Mouse (Mus musculus): ENCODE measurements around the gene Gnaz. TPM values are rescaled to one million over a fixed set of nuclear protein-coding genes. Genes with fewer than 3 reads are reported as not detected.
"Not testable (repeated sequence)": the region's sequence is repeated elsewhere in the genome, so short reads cannot be mapped to it uniquely, and the experiment has no call there.

Gene Gnaz
- polyA plus RNA-seq, 1 experiment, result 0.37 TPM

GRCm38 (mm10) chr10:75030234-75030633 is 63.3 kb downstream of the Gnaz start:
- no peaks in the 10 kb centered on the region for H3K79me3 ChIP-seq (ENCODE audit: low read depth)
- H3K4me3 ChIP-seq (ENCODE audit: insufficient read depth, poor library complexity, severe bottlenecking), result no peak overlapping the region
- TF ChIP-seq CEBPB (IDR thresholded peaks at IDR 0.05; ENCODE audit: low read depth) (no peak), FOSL1 (IDR thresholded peaks at IDR 0.05; ENCODE audit: insufficient read depth, low read length, poor library complexity, severe bottlenecking) (no peak), MYOD1 (IDR thresholded peaks at IDR 0.05; ENCODE audit: control insufficient read depth, insufficient read length, low read depth) (no peak), MAX (IDR thresholded peaks at IDR 0.05) (no peak), MYOG (IDR thresholded peaks at IDR 0.05; ENCODE audit: control insufficient read depth, extremely low read depth, insufficient read length) (no peak), USF1 (IDR thresholded peaks at IDR 0.05; ENCODE audit: low read depth) (no peak), CTCF (IDR thresholded peaks at IDR 0.05; ENCODE audit: control insufficient read depth, insufficient read depth, insufficient read length) (no peak)
- H3K27me3 ChIP-seq (ENCODE audit: control insufficient read depth, insufficient read depth, insufficient read length), result no peaks in the 10 kb centered on the region
- H3ac ChIP-seq (ENCODE audit: control insufficient read depth, insufficient read length, low read depth), result no peak overlapping the region
- H3K79me2 ChIP-seq (ENCODE audit: control insufficient read depth, insufficient read depth), result no peaks in the 10 kb centered on the region
- no peaks in the 10 kb centered on the region for H3K36me3 ChIP-seq (ENCODE audit: control insufficient read depth, insufficient read depth)

DNA sequence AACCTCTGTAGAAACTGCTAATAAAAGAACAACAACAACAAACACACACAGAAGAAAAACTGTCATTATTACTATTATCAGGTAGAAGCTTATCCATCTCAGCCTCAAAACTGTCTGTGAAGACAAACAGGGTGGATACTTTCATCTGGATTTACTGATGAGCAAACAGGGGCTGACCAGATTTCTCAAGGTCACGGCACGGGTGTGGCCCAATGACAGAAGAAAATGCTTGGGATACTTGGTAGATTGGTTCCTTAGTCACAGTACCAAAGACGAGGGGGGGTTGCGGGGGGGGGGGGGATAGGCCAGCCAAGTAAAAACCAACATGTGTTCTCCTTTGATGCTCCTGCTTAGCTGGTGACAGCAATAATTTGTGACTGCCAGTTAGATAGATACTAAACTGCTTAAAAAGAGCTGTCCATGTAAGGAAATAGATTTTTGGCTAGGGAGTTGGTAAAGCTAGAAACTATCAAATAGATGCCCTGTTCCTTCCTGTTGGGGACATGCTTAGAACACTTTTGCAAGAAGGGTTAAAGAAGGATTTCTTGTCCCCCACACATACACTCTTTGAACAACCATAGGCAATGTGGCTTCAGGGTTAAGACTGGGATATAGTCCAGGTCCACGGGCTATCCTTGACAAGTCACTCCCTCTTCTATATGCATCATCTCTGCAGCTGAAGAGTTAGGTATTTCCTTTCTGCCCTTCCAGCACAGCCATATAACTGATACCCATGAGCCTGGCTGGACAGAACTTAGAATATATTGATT is 64.6 kb downstream of the Gnaz start:
- Histone ChIP-seq H3K79me3 (ENCODE audit: low read depth) (no peaks in the 10 kb centered on the region), H3ac (ENCODE audit: control insufficient read depth, insufficient read length, low read depth) (no peak overlapping the region), H3K4me3 (ENCODE audit: insufficient read depth, poor library complexity, severe bottlenecking) (no peak overlapping the region), H3K36me3 (ENCODE audit: control insufficient read depth, insufficient read depth) (no peaks in the 10 kb centered on the region), H3K27me3 (ENCODE audit: control insufficient read depth, insufficient read depth, insufficient read length) (no peaks in the 10 kb centered on the region), H3K79me2 (ENCODE audit: control insufficient read depth, insufficient read depth) (no peaks in the 10 kb centered on the region)
- no peak for TF ChIP-seq MYOD1 (IDR thresholded peaks at IDR 0.05; ENCODE audit: control insufficient read depth, insufficient read length, low read depth)
- no peak for TF ChIP-seq FOSL1 (IDR thresholded peaks at IDR 0.05; ENCODE audit: insufficient read depth, low read length, poor library complexity, severe bottlenecking)

- TF ChIP-seq MYOD1 (IDR thresholded peaks at IDR 0.05; ENCODE audit: control insufficient read depth, insufficient read length, low read depth), result no peak
- TF ChIP-seq MYOG (IDR thresholded peaks at IDR 0.05; ENCODE audit: control insufficient read depth, extremely low read depth, insufficient read length), result no peak
- no peak for TF ChIP-seq USF1 (IDR thresholded peaks at IDR 0.05; ENCODE audit: low read depth)
- no peak for TF ChIP-seq MAX (IDR thresholded peaks at IDR 0.05)
- TF ChIP-seq CTCF (IDR thresholded peaks at IDR 0.05; ENCODE audit: control insufficient read depth, insufficient read depth, insufficient read length), result no peak
- TF ChIP-seq CEBPB (IDR thresholded peaks at IDR 0.05; ENCODE audit: low read depth), result no peak
- TF ChIP-seq FOSL1 (IDR thresholded peaks at IDR 0.05; ENCODE audit: insufficient read depth, low read length, poor library complexity, severe bottlenecking), result no peak
- H3K27me3 ChIP-seq (ENCODE audit: control insufficient read depth, insufficient read depth, insufficient read length), result no peaks in the 10 kb centered on the region
- no peak within 1 kb of the TSS for H3ac ChIP-seq (ENCODE audit: control insufficient read depth, insufficient read length, low read depth)
- no peak within 1 kb of the TSS for H3K4me3 ChIP-seq (ENCODE audit: insufficient read depth, poor library complexity, severe bottlenecking)
- no peaks in the 10 kb centered on the region for H3K79me3 ChIP-seq (ENCODE audit: low read depth)
- no peaks in the 10 kb centered on the region for H3K36me3 ChIP-seq (ENCODE audit: control insufficient read depth, insufficient read depth)
- H3K79me2 ChIP-seq (ENCODE audit: control insufficient read depth, insufficient read depth), result no peaks in the 10 kb centered on the region
Observed at GRCm38 (mm10) chr10:75032395-75032794, 65.4 kb downstream of the Gnaz start, which contains the start of gene Rsph14. Gene Rsph14 (minus strand): TSS chr10:75032586.

DNA sequence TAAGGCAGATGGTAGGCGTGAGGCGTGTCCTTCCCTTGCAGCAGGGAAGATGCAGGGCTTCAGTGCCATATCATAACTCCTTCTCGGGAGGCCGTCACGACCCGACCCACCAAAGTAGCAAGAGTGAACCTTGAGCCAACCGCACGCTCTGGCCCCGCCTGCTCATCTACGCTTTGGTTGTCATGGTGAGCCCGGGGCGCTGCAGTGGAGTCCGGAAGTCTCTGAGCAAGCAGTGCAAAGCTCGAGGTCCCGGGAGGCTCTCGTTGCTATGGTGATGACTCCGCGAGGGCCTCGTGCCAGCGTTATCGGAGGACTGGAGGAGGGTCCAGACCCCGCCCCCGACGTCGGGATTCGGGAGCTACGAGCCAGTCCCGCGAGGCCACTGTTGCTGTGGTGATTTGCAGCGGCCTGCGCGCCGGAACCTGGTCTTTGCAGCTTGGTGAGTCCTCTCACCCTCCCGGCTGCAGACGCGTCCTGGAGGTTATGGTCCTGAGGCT is 70.0 kb downstream of the Gnaz start, which contains the start of gene Rab36:
Rab36 (plus strand) TSS at position 176 of the 497 bp plus-strand sequence.
- Histone ChIP-seq H3K36me3 (ENCODE audit: control insufficient read depth, insufficient read depth) (no peaks in the 10 kb centered on the region), H3K27me3 (ENCODE audit: control insufficient read depth, insufficient read depth, insufficient read length) (no peaks in the 10 kb centered on the region), H3K79me3 (ENCODE audit: low read depth) (no peaks in the 10 kb centered on the region), H3K4me3 (ENCODE audit: insufficient read depth, poor library complexity, severe bottlenecking) (peak within 1 kb of the TSS; percentile 25), H3ac (ENCODE audit: control insufficient read depth, insufficient read length, low read depth) (peak within 1 kb of the TSS; percentile 73), H3K79me2 (ENCODE audit: control insufficient read depth, insufficient read depth) (no peaks in the 10 kb centered on the region)
- TF ChIP-seq CTCF (IDR thresholded peaks at IDR 0.05; ENCODE audit: control insufficient read depth, insufficient read depth, insufficient read length), result no peak
- TF ChIP-seq MYOD1 (IDR thresholded peaks at IDR 0.05; ENCODE audit: control insufficient read depth, insufficient read length, low read depth), result no peak
- peak; percentile 21 for TF ChIP-seq MAX (IDR thresholded peaks at IDR 0.05)

DNA sequence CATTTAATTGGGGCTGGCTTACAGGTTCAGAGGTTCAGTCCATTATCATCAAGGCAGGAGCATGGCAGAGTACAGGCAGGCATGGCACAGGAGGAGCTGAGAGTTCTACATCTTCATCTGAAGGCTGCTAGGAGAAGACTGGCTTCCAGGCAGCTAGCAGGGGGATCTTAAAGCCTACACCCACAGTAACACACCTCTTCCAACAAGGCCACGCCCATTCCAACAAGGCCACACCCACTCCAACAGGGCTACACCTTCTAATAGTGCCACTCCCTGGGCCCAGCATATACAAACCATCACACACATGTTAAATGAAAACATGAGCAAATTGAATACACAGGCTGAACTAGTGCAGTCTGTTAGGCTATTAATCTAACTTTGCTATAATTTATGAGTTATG is 75.1 kb downstream of the Gnaz start:
- H3K4me3 ChIP-seq (ENCODE audit: insufficient read depth, poor library complexity, severe bottlenecking); H3K36me3 ChIP-seq (ENCODE audit: control insufficient read depth, insufficient read depth); H3K79me3 ChIP-seq (ENCODE audit: low read depth); H3K79me2 ChIP-seq (ENCODE audit: control insufficient read depth, insufficient read depth); H3ac ChIP-seq (ENCODE audit: control insufficient read depth, insufficient read length, low read depth); H3K27me3 ChIP-seq (ENCODE audit: control insufficient read depth, insufficient read depth, insufficient read length): not testable (repeated sequence)

DNA sequence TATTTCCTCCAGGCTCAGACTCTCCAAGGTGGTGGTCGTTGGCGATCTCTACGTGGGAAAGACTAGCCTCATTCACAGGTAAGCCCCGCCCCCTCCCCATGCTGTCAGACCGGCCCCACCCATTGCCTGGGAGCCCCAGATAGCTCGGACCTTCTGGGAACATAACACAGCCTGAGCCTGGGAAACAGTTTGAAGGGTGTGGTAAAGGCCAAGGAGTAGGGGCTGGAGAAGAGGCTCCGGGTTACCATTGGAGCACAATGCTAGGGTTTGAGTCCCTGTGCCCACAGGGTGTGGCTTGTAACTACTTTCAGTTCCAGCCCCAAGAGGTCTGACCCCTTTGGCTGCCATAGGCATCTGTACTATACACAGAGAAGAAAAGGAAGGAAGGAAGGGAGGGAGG is 77.5 kb downstream of the Gnaz start:
- no peak overlapping the region for H3K4me3 ChIP-seq (ENCODE audit: insufficient read depth, poor library complexity, severe bottlenecking)
- no peaks in the 10 kb centered on the region for H3K79me3 ChIP-seq (ENCODE audit: low read depth)
- no peaks in the 10 kb centered on the region for H3K27me3 ChIP-seq (ENCODE audit: control insufficient read depth, insufficient read depth, insufficient read length)
- no peak for TF ChIP-seq FOSL1 (IDR thresholded peaks at IDR 0.05; ENCODE audit: insufficient read depth, low read length, poor library complexity, severe bottlenecking)
- H3K36me3 ChIP-seq (ENCODE audit: control insufficient read depth, insufficient read depth), result no peaks in the 10 kb centered on the region
- no peaks in the 10 kb centered on the region for H3K79me2 ChIP-seq (ENCODE audit: control insufficient read depth, insufficient read depth)
- H3ac ChIP-seq (ENCODE audit: control insufficient read depth, insufficient read length, low read depth), result no peak overlapping the region
